Mouse (Mus musculus) urinary bladder, postnatal 36 days (tissue): ENCODE data around the gene Hmgcll1.
"Not testable (repeated sequence)": the region's sequence is repeated elsewhere in the genome, so short reads cannot be mapped to it uniquely, and the experiment has no call there.

Experiments used
- DNase-seq, 2 experiments: peaks; one replicate each; pipeline ENCODE4 v3.0.0; 2022; ENCODE audit warnings: low spot score in 2 of 2, mixed read lengths in 1 of 2

The Hmgcll1 gene

DNA sequence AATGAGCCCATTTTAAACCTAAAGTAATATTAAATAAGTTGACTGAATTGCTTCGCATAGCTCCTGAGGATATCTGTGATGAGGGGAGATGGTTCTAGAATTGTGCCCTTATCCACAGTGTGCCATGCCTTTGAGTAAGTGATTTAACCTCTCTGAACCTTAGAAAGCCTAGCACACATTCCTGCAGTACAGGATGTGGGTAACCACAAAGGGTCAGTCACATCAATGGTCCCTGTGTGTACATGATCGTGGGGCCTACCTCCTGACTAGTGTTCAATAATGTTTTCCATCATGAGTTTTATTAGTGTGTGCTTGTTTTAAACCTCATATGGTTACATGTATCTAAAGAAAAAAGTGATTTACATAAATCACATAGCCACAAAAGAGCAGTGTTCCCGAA is 46.3 kb downstream of the Hmgcll1 start:
- no peak for DNase-seq

DNA sequence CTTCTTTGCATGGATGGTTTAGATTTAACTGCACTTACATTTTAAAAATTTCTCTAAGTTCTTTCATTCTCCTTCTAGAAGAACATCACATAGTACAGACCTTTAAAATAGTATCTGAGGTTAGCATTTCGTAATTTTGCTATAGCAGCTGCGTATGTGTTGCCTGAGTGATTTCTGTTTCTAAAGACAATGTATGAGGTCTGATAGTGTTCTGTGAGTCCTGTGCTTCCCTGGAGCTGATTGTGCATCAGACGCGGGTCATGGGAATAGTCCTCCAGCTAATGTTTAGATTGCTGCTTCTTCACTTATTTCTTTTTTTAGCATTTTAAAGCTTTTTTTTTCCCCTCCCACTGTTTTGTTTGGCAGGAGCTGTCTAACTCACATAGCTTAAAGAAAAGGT is 46.8 kb downstream of the Hmgcll1 start:
- no peak for DNase-seq

DNA sequence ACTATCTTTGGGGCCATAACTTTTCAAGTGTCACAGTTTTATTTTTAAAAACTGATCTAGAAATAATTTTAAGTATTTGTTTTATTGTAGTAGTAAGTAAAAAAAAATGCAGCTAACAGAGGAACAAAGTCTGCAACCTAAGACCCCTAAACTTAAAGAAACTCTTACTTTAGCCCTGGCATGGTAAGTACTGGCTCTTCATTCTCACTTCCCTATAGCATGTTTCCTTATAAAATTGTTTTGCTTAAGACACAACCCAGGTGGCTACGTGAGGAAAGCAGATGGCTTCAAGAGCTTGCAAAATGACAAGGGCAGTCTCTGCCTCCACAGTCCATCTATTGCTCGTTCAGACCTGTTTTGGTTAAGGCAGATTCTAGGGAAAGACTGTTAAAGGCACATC is 49.5 kb downstream of the Hmgcll1 start:
- DNase-seq = no peak

DNA sequence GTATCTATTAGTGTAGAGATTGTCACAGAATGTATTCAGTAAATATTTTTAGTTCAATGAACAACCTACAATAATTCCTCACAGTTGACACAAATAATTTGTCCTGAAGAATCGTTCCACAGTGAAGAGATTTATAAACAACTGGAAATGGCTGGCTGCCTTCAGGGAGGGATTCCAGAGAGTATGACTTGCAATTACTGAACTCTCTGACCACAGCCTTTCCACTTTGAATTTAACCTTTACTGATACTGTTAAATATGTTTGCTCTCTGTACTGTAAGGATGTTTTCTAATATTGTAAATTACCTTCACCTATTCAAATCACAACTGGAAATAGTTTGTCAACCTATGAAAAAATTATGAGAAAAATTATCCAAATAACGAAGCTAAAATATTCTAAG is 76.9 kb downstream of the Hmgcll1 start:
- DNase-seq = peak; percentile 3 to 28

DNA sequence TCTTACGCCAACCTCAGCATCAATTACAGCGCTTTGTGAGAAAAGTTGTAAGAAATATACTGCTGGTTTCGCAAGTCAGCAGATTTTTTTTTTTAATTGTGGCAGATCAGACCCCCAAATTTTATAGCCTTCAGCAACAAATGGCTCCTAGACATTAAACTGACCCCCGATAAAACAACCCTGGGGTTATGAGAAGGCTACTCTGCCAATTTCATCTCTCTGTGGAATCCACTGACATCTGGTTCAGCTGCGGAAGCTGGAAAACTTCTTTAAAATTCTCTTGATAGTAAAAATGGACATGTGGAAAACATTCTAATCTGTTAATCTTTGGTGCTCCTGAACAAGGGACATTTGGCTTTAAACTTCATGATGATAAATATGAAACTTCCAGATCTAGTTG is 82.6 kb downstream of the Hmgcll1 start:
- no peak for DNase-seq

DNA sequence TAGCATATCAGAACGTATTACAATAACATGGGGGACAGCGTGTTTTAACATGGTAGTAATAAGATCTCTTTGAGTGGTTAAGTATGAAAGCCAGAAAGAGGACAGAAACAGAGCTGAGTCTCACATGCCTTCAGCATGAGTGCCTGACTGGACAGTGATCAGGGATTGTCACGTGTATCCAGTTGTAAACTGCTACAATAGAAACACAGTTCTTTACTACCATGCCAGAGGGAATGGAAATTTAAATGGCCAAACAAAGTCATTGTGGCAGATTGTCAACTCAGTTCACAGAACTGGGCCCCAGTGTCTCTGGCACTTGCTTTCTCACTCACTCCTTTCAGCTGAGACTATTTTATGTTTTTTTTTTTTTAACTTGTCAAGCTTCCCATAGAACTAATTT is 85.3 kb downstream of the Hmgcll1 start:
- DNase-seq = no peak

DNA sequence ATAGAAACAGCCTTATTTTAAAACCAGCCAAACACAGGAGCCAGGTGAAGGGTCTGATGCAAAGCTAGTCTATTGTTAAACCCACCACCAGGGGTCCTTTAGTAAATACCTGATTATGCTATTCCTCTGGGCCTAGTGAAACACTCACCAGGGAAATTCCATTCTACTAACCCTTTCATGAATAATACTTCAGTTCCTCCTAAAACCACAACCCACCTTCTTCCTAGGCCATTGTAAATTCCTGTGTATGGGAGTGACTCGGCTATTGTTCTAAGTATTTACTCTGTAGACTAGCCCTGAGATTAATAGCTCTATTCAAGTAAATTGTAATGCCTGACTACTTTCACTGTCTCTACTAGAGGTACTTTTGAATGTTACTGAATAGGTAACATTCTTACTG is 89.8 kb downstream of the Hmgcll1 start:
- DNase-seq = not testable (repeated sequence)

DNA sequence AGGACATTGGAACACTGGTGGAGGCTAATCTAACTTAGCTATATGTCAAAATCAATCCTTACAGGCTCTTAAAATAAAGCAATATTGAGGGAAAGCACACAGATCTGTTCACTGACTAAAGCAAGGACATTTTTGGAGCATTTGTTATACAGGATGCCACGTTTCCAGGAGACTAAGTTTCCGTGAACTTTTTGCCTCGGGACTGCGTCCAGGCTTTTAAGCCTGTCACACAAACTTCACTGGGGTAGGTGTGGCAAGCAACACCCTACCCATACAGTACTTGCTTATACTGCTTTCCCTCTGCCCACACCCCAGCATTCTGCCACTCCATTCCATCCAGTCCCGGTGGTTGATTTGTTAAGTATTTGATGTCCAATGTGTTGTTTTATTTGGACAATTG is 90.2 kb downstream of the Hmgcll1 start:
- no peak for DNase-seq

DNA sequence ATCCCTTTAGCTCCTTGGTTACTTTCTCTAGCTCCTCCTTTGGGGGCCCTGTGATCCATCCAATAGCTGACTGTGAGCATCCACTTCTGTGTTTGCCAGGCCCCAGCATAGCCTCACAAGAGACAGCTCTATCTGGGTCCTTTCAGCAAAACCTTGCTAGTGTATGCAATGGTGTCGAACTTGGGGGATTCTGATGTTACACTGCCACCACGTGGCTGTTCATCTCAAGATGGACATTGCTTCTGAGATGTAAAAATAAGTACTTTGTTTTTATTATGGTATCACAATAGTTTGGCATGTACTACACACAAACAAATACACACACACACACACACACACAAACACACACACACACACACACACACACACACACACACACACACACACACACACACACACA is 108.2 kb downstream of the Hmgcll1 start:
- DNase-seq = peak; percentile 57 to 59

DNA sequence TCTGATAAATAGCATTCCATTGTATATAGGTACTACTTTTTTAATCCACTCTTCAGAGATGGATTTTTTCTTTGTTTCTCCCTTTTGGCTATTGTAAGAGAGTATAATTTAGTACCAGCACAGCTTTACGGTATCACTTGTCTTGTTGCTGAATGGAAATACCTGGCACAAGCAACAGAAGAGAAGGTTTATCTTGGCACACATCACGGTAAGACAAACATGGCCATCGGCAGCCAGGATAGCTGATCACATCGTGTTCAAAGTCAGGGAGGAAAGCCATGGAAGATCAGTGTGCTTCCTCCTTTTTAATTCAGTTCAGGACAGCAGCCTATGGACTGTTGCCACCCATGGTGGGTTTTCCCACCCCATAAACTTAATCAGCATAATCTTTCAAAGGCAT is 109.6 kb downstream of the Hmgcll1 start:
- no peak for DNase-seq

DNA sequence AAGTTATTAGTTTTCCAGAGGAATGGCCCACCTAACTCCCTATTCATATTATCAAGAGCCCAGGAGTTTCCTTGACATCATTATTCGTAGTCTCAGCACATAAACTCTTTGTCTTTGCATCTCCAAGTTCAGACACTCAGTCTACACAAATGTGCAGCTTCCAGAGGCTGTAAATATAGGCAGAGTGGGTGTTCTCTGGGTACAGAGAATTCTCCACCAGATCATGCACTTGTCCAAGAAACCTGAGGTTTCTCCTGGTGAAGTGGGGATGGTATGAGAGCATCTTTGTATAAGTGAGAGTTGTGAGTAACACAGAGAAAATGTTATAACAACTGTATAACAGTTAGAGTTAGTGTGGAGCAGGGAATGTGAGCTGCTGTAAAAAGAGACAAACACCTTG is 114.7 kb downstream of the Hmgcll1 start:
- DNase-seq = no peak

DNA sequence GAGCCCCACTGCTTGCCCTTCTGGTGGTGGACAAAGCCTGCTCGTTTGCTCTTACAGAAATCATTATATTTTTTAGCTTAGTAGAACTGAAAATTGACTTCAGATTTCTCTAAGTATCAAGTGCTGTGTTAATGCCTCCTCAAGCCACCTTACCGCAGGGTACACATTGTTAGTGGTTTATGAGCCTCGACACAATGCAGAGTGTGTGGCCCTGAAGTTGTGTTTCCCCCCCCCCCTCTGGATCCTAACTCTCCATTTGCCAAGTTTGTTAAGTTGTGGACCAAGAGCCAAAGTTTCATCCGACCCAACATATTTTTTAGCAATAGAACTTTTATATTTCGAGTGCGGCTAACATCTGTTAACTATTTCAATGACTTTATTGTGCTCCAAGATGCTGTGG is 119.4 kb downstream of the Hmgcll1 start:
- no peak for DNase-seq

DNA sequence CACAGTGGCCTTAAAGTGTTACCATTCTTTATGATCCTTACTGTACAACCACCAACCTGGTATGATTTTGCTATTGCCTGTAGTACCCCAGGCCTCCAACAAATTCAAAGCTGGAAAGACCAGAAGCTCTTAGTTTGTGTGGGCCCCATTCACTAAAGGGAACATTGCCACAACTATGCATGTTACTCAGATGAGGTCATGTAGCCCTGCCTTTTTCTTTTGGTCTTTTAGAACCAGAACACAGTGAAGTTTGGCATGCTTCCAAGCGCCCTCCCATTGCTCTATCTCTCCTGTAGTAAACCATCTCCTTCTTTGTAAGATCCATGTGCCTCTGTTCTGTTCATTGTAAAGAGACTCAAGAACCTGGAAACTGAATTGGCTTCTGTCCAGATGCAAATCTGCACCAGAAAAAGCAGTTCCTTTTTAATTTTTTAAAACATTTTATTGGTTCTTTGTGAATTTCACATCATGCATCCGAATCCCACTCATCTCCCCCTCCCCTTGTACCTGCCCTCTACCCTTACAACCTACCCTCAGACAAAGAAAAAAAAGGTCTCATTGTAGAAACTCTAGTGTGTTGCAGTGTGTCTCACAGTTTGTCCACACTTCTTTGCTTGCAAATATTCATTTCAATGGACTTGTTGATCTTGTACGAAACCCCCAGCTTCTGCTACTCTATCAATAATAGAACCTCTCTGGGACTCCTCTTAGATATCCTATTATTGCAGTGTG is 123.9 kb downstream of the Hmgcll1 start:
- DNase-seq = no peak

DNA sequence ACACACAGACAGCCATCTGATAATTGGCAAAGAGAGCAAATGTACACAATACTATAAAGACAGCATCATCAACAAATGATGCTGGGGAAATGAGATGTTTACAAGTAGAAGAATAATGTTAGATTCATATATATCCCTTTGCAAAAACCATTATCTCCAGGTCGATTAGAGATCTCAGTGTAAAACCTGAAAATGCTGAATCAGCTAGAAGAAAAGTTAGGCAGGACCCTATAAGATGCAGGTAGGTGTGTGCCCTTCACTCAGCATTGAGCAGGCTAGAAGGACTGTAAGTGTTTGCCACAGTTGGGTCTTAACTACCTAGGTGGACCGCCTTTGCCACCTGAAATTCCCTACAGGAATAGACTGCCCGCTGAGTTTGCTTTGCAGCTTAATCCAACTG is 130.9 kb downstream of the Hmgcll1 start:
- no peak for DNase-seq

DNA sequence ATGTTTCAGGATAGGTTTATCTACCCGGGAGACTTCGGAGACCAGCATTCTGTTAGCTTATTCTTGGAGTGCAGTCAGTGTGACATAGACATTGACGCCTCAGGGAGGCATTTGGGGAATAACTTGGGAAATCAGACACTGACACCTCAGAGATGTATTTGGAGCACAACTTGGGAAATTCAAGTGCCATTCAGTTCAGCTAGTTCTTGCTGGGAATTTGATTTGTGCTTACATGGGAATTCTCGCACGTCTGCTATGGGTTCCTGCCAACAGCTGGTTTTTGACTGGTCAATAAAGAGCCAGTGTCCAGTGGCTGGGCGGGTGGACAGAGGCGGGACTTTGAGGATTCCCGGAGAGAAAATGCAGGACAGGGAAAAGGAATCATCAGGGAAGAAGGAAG is 147.8 kb downstream of the Hmgcll1 start:
- no peak for DNase-seq

DNA sequence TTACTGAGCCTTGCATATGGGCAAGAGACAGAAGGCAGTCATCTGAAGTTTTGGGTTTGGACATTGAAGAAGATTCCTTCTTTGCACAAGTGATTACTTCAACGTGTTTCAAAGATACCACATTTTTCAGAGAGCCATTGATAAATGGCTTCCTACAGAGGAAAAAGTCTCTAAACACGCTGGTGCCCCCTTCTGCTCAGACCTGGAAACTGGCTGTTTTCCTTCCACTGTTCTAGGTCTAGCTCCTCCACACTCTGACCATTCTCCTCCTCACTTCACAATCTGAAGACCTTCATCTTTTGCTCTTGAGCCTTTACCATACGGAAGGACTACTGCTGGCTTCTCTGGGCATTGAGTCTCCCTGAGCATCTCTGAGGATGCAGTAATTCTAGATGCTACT is 153.7 kb downstream of the Hmgcll1 start:
- peak; percentile 11 to 18 for DNase-seq

DNA sequence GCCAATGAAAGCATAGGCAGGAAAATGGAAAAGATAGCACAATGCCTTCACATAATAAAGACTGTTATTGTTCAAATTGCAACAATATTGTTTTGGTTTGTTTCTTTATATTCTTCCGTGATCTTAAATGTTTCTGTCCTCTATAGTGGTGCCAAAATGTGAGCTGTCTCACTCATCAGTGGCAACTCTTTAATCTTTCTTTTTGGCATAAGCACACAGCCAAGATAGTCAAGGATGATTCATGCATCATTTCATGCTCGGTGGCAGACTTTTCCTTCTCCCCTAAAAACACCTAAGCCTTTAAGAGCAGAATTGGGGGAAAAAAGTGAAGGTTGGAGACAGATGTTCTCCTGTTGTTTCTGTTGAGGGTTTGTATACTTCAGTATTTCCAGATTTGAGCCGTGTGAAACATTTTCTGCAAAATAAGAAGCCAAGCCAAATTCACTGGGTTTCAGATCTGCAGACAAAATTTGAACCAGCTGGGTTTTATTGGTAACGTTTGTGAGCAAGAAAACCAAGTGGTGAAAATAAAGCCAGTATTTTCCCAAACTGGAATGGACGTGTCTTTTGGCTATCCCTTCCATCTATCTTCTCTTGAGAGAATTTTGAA is 158.1 kb downstream of the Hmgcll1 start:
- DNase-seq = no peak

DNA sequence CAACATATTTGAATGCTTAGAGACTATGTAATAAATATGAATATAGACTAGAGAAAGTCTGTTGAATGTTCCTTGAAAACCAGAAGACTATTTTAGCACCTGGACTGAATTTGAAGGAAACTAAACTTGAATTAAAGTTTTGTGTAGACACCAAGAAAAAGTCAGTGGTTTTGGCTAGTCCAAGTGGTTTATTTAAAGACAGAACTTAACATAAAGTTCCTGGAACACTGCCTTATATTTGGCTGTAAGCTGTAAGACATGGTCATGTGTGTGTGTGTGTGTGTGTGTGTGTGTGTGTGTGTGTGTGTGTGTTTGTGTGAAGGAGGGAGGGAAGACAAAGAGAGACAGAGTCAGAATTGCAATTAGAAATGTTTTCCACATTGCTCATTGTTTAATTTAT is 164.6 kb downstream of the Hmgcll1 start:
- no peak for DNase-seq
